Mouse (Mus musculus) fat pad, adult 2 months (tissue): ENCODE measurements at regions not wholly inside any gene's neighbourhood (a gene's known extent, or its start where the extent isn't known, plus 50 kb on each side); places are given as distances from the start of the nearest gene placed in this dataset.

Experiments
- DNase-seq: peaks from one replicate; pipeline ENCODE4 v3.0.0-alpha.2; 2011; ENCODE audit warnings: low read depth, low spot score; ENCODE audit errors: extremely low read depth

DNA sequence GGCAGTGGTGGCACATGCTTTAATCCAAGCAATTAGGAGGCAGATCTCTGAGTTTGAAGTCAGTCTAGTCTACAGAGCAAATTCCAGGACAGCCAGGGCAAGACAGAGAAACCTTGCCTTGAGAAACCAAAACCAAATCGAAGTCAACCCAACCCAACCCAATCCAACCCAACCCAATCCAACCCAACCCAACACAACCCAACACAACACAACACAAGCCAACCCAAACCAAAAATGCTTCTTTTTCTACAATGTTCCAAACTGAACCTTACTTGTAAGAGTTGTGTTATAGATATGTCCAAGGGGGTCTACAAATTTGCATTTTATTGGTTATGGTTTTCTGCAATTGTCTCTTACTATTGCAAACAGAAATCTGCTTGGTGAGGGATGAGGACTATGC, 52.8 kb upstream of the Chodl start:
- peak; percentile 2 for DNase-seq

DNA sequence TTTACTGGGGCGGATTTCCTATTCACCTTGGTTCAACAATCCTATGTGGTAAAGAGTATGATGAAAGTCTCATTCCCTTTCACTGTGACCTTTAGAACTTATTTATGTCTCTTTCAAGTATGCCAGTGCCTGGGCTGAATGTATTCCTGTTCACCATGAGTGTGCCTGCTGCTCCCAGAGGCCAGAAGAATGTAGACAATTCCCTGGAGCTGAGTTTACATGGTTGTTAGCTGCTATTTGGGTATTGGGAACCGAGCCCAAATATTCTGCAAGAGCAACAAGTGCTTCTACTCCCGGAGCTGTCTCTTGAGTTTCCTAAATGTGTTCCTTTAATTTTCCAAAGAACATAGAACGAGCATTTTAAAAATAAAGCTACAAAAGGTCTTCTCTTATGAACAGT, 71.7 kb upstream of the Chodl start:
- DNase-seq = no peak

DNA sequence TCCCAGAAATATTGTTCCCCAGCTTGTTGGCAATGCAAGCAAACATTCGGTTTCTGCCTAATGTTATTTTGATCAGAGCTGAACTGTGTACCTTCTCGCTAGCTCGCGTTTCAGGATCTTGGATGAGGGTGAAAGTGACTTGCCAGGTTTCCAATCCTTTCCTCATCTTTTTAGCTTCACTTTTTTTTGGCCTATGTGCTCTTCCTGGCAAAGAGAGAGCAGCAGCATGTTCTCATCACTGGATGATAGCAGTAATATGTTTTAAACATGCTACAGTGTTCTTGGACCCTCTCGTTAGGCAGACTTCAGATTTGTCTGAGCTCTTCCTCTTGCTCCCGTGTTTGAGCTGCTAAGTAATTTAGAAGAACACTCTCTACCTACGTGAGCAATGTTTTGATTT, 99.8 kb upstream of the Chodl start:
- no peak for DNase-seq

DNA sequence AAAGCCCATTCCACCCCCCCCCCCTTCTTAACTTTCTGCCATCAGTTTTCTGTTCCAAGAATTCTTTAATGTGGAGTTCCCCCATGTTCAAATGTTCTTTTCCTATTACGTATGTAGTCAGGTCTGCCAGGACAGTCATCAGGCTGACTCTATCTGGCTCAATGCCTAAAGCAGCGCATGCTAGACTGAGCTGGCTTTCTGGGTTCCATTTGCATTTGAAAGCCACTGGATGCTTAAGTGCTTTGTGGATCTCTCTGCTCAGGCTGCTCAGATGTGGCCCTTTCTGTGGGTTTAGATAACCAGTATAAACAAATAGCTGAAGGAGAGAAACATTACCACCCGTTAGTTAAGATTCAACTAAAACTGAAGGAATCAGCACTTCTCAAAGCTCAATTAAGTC, 103.0 kb upstream of the Chodl start:
- DNase-seq = no peak

DNA sequence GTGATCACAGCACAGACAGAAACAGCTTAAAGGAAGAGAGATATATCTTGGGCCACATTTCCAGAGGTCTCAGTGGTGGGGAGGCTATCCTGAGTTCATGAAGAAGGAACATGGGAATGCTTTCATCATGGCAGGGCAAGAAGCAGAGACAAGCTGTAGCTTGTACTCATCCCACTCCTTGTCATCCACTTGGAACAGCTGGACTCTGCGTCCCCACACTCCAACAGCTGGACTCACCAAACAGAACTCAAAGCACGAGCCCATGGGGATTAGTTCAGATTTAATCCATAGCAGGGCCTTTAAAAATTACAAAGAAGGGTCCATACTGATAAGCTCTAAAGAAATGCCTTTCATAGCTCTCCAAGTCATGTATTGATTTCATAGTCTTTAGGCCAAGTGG, 140.7 kb upstream of the Chodl start:
- no peak for DNase-seq

DNA sequence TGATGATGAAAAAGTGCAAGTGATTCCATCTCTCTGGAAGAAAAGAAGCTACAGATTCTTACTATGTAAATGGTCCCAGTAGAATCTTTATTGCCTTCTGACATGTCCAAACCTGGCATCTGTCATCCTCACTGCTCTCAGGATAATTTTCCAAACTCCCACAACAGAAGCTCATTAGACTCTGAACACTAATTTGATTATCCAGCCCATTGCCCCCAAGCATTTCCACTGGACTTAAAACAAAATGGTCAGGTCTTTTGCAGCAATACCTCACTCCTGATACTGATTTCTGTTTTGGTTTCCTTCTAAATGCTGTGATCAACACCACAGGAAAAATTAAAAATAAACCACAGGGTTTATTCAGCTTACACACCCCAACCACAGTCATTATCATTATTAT, 171.5 kb upstream of the Chodl start:
- DNase-seq = no peak

DNA sequence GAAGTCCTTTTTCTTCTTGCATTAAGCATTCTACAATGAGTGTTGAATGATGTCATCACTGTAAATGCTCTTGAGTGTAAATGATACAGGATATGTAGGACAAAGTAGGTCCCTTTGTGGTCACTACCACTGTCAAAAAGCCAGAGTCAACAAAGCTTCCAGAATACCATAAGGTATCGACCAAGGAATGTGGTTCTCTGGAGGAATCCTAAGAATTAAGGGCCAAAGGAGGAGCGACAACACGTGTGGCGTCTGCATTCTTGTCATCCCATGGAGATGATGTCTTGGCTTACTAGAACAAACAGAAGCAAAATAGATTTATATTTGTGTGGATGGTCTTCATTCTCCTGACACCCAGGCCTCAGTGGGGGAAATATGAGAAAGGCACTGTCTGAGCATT, 161.4 kb upstream of the D16Ertd472e start:
- DNase-seq = no peak

DNA sequence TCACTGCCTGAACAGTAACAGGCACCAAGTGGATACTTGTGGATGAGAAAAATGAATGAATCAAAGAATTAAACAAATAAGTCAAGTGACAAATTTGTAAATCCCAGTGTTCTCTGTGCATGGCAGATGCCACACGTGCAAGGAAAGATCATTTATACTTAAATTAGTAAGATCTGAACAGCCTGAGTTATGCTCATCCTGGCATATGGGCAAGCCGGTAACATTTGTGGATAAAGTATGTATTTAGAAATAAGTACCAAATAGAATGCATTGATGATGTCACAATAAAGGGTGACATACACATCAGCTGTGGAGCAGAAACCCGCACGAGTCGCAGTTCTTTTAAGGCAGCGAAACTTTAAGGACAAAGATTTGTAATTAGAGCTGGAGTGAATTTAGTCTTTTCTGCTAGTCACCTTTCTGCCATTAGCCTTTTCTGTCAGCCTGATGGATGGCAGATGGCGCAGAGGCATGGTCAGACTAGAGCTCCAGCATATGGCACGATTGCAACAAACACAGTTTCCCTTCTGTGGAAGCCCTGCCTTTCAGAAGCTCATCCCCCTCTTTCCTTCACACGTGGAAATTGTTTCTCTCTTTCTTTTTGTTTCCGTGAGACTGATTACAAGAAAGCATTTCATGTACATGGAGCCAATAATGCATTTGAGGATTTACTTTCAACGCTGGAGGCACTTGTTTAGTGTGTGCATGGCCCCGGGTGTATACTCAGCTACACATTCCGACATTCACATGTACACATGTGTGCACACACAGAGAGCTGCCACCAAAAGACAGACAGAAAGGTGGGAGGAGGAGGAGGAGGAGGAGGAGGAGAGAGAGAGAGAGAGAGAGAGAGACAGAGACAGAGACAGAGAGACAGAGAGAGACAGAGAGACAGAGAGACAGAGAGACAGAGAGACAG, 154.3 kb upstream of the D16Ertd472e start:
- DNase-seq = no peak

DNA sequence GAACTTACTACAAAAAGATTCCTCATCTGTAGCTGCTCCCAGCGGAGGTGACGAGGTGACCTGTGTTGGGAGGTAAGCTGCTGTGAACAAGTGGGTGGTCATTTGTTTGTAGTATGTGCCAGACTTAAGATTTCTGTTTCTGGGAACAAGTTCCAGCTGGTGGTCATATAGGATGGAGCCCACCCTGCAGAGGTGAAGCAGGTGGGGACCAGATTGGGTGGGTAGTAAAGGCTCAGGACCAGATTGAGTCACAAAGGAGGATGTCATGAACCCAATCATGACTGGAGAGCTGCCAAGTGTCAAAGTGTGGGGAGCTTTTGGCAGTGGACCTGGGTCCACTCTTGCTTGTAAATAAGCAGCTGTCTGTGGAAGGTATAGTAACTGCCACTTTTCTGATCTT, 149.0 kb upstream of the D16Ertd472e start:
- no peak for DNase-seq

DNA sequence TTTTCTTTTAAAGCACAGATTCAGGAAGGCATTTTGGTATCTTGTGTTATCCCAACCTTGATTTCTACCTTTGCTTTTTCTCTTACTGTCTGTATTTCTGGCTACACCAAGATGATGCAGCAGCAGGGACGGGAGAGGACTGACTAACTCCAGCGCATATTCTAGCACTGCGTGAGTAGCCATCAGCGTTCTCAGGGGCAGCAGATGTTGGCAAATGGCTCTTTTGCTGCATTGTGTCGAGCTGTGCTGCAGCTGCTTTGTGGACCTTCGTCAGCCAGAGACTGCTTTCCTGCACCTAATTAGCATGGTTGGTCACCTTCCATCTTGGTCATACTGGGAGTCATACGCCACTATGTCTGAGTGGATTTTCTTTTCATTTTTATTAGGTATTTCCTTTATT, 133.4 kb upstream of the D16Ertd472e start:
- no peak for DNase-seq

DNA sequence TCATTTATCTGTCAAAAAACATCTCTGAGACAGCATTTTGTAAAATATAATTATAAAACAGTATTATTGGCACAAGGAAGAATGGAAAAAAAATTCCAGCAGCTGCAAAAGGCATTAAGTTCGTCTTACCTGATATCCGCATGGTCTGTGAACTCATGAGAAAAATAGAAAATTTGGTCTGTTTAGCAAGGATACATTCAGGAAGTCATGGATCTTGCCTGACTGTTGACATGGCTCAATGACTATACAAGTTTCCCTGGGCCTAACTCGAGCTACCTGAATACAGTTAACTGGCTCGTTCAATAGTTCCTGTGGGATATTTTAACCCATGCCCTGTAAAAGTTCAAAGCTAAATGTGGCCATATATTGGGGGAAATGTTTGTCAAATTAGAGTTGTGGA, 131.1 kb upstream of the D16Ertd472e start:
- DNase-seq = no peak

DNA sequence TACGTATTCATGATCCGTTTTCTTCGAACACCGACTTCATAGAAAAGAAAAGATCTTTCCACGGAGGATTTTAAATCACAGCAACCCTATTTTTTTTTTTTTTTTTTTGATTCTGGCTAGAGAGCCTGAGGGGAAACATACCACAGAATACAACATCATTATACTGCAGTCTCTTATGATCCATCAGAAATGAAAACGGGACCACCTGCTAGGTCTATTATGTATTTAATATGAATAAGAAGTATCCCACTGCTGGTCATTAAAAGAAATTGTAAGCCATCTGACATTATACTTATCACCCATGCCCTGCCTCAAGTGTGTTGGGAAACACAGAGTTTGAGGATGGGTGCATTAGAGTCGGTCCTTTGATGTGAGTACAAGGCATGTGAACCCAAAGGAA, 130.7 kb upstream of the D16Ertd472e start:
- no peak for DNase-seq

DNA sequence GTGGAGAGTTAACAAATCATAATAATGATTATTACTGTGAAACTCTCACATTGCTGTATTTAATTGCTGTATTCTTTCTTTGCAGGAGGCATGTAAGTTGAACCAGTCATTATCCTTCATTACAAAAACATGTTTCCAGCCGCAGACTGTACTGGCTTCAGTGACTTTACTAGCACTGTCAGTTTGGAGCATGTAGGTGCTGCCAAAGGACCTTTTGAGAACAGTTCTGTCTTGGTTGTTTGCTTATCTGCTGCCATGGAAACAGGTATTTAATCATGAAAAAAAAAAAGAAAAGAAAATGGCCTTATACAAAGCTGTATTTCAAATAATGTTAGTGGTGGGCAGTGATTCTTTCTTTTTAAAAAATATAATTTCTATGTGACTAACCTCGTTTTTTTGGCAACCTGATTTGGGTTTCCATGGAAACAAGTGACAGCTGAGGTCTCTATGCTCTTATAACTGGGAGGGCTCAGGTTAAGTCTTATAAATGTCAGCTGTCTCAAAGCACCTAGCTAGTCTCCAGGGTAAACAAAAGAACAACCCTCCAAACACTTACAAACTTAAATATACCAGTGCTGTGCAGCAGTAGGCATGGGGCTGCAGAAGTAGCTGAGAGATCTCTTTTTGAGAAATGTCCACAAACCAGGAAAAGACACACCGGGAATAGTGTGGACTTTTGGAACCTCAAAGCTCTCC, 121.2 kb upstream of the D16Ertd472e start:
- DNase-seq = no peak

DNA sequence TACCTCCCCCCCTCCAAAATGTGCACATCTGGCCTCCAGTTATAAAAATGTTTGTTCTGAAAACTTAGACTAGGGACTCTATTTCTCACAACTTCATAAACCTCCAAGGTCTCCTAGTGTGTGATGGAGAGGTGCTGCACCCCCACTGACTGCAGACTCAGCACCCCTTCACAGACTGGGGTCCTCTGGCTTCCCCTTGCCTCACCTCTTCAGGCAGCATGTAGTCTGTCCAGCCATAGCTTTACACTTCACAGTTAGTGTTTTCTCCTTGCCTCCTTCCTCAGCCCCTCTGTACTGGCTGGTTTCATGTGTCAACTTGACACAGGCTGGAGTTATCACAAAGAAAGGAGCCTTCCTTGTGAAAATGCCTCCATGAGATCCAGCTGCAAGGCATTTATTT, 111.7 kb upstream of the D16Ertd472e start:
- no peak for DNase-seq

DNA sequence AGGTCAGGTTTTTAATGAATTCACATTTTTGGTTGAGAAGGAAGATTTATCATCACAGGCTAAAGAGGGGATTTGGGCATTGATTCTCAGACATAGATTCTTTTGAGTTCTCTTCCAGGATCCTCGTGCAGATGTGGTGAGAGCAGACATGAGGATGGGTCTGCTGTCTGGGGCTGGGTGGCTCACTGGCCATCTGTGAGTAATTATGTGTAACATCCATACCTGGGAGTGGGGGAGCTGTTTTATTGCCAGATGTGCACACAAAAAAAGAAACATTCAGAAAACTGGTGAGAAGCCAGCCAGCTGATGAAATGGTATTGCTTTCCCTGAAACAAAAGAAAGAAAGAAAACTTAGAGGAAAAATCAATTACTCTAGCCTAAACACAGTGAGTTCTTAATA, 108.7 kb upstream of the D16Ertd472e start:
- DNase-seq = no peak

DNA sequence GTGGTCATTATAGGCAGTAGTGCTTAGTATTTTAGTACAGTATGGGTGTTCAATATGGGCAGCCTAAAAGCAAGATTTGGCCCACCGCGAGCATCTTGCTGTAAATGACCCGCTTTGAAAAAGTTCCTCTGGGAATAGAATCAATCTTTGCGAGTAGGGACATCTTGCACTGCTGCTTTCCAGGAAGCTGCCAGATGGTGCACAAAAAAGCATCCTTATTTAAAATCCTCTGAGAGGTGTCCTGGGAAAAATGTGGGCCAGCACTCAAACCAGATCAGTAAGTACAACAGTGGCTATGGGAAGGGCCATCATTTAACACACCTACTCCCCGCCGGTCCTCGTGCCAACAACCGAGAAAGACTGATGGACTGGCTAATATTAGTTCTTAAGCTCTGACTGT, 107.5 kb upstream of the D16Ertd472e start:
- no peak for DNase-seq

DNA sequence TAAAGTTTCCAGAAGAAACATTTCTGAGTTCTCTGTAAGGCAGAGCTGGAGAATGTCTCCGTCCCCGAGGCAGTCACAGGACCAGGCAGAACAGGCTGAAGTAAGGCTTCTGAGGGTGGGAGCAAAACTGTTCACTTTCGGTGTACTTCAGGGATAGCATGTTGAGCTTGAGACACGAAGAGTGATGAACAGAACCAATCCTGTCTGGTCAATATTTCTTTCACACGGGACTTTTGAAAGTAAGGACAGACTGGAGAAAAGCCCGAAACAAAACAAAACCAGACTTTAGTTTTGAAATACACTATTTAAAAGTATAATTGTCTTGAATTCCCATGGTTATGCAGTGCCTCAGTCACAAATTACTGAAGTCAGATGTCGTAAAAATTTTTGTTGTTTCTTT, 84.6 kb upstream of the D16Ertd472e start:
- DNase-seq = no peak

DNA sequence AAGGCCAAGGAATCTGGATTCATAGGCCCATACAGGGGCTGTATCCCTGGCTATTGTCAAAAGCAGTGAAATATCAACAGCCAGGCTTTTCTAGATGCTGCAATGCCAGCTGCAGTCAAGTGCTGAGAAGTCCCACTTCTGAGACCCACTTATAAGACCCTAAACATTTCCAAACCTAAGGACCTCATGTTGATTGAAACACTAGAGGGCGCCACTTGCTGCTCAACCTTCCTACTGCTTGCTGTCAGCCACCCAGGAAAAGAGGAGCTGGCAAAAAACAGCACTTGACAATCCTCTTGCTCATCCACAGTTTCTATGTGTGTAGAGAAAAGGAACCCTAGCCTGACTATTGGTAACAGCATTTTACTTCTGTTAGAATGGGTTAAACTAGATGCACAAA, 68.2 kb upstream of the D16Ertd472e start:
- DNase-seq = no peak

DNA sequence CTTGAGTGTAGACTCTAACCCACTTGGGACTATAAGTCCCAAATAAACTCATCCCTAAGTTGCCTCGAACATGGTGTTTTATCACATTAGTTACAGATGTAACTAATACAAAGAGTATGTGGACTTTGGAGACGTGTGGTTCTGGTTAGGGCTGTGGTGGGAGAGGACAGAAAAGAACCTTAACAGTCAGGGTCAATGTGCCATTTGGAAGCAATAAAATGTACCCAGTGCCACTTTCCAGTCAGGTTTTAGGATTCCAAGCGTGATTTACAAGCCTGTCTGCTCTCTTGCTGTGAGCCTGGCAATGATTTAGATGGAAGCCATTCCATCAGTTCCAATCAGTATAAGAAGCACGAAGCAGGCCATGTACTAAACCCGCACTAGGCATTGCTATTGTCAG, 65.2 kb upstream of the D16Ertd472e start:
- DNase-seq = no peak

DNA sequence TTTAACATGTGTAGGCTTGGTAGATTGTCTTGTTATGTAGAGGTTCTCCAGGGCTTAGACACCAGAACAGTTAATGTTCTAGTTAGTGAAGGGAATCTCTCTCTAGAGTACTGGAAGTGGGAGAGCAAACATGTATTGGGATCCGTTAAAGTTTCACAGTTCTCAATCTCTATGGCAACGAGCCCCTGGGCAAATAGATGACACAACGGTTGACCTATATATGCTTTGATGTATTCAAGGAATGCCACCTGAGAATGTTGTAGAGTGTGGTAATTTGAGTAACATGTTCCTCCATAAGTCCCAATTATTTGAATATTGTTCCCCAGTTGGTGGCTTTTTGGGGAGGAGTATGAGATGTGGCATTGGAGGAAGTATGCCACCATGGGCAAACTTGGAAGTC, 64.7 kb upstream of the D16Ertd472e start:
- DNase-seq = no peak

DNA sequence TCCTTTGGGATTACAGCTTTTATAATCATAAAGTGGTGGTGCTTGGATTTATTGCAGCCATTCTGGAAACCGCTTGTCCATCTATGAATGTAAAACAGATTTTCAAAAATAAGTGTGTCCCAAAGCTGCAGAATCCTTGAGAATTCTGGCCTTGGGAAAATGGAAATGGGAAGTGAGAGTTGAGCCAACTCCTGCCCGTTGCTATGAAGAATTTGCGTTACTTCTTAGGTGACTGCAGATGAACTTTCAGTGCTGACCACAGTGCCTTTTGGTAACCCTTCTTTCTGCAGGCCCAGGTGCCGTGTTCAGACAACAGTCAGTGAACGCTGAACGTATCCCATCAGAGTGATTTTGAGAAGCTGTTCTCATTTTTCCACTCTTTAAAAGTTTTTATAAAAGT, 60.9 kb upstream of the D16Ertd472e start:
- DNase-seq = no peak

DNA sequence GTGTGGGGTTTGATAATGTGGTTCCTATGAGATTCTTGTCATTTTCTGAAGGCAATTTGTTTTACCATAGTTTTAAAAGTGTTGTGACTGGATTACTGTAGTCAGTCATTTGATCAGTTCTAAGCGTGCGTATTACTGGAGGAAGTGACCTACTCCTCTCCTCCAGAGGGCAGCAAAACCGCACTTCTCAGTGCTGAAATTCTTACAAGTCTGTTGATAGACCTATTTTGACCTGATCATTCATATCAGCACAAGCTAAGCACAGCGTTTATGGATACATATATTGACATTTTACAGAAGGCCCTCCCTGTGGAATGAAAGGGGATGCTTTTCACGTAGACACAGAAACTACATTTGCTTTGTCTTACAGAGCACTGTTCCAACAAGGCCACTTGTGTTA, 60.5 kb upstream of the D16Ertd472e start:
- no peak for DNase-seq

DNA sequence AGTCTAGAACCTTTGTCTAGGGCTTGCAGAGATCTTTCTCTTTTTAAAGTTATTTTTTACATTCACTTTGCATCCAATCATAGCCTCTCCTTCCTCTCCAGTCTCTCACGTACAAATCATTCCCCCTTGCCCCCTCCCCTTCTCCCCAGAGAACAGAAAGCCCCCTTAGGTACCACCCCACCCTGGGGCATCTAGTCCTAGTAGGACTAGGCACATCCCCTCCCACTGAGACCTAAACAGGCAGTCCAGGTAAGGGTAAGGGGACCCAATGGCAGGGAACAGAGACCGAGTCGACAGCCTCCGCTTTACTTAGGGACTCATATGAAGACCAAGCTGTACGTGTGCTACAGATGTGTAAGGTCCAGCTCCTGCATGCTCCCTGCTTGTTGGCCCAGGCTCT, 59.3 kb upstream of the D16Ertd472e start:
- DNase-seq = no peak
